Mouse (Mus musculus) ES-E14 (cell line): ENCODE data around the gene Smo.

ENCODE experiments used
- CHD2 ChIP-seq: IDR thresholded peaks from 2 replicates; pipeline ENCODE4 v1.6.1; 2014; ENCODE audit warnings: mild to moderate bottlenecking, low read depth, low read length, inconsistent platforms
- HCFC1 ChIP-seq: IDR thresholded peaks from 2 replicates; pipeline ENCODE4 v1.6.1; 2012; ENCODE audit warnings: low read length, inconsistent platforms, borderline replicate concordance; ENCODE audit not compliant: insufficient read depth
- MAFK ChIP-seq: IDR thresholded peaks from 2 replicates; pipeline ENCODE4 v1.6.1; 2014; ENCODE audit warnings: mild to moderate bottlenecking, low read depth, low read length, inconsistent platforms; ENCODE audit not compliant: insufficient read depth
- ZNF384 ChIP-seq: IDR thresholded peaks from 2 replicates; pipeline ENCODE4 v1.6.1; 2012; ENCODE audit warnings: low read depth, low read length, inconsistent platforms

DNA sequence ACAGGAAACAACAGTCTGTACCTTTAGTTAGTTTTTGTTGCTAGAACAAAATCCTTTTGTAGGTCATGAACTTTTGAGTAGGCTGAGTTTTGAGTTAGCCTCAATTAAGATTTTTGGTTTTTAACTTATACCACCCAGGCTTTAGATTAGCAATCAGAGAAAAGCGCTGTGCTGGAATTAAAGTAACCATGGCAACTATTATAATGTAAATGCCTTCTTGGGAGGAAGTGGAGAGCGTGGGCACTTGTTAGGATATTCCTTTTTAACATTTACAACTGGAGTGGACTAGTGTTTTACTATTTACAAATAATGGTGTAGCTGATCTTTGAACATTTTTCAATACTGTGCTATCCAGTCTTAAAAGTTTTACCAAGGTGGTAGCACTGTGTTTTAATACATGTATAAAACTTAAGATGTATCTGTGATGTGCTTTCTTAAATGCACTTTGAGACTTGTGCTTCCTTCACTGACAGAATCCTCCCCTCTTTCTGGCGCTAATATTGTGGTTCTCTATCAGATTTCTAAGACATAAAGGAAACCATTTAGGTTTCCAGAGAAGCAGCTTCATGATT, 53.6 kb downstream of the Smo start:
- no peak for TF ChIP-seq HCFC1
- TF ChIP-seq MAFK: no peak
- no peak for TF ChIP-seq CHD2
- TF ChIP-seq ZNF384: no peak
